Mouse (Mus musculus): ENCODE data around the gene Ino80b.
"Not testable (repeated sequence)": the region's sequence is repeated elsewhere in the genome, so short reads cannot be mapped to it uniquely, and the experiment has no call there.

The Ino80b gene

DNA sequence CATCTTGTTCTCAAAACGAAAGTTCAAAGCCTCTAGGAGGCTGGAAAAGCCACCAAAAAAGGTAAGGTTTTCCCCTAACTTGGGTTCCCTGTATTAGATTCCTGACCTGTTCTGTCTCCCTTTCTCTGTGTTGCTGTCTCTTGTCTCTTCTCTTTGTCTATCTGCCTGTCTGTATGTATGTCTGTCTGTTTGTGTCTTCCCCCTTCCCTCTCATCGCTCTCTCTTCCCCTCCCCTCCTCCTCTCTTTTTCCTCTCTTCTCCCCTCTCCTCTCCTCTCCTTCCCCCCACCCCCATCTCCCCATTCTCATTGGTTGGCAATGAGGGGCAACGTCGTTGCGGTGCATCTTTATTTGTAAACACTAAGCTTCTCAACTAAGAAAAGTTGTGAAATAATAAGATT is at the start of gene Ino80b:
TSS of gene Ino80b (minus strand) at position 101 of the 400 bp plus-strand sequence.
- DNase-seq = no peak

DNA sequence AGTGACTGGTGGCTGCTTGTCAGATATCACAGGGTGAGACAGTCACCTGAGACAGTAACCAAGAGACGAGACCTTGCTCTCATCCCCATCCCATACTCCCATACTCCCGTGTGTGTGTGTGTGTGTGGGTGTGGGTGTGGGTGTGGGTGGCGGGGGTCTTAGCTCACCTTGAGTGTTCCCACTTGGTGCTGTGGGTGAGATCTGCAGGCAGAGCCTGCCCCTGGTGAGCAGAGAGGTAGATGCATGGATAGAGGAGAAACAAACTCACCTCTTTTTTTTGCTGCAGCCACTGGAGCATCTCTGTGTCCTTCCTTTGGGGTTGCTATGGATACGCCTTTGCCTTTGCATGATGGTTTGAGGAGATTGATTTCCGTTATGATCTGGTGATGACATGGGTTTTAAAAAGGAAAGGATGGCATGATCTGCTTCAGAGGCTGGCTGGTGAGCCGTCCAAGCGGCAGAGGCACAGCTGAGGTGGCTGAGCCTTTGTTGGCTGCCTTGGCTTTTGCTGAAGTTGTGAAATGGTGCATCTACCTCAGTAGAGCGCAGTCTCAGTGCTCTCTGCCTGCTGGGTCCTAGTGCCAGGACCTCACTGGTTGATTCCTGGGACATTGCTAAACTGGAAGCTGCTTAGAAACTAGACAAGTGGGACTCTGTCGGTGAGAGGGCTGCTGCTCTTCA is 47.1 kb upstream of the Ino80b start:
- peak; percentile 75 for DNase-seq

DNA sequence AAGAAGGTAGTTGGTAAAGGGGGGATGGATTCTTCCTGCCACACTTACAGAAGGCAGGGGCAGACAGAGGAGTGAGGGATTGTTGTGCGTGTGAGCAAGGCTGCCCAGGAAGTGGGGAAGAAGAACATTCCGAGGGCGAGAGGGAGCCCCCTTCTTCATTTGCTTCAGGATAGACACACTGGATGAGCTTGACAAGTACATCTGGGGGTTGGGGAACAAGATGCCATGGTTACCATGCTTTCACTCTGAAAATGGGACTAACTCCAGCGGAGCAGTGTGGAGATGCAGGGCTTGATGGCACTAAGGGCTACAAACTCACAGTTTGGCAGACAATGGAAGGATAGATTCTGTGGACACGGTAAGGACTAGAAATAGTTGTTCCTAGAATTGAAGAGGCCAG is 45.8 kb upstream of the Ino80b start:
- DNase-seq = no peak

DNA sequence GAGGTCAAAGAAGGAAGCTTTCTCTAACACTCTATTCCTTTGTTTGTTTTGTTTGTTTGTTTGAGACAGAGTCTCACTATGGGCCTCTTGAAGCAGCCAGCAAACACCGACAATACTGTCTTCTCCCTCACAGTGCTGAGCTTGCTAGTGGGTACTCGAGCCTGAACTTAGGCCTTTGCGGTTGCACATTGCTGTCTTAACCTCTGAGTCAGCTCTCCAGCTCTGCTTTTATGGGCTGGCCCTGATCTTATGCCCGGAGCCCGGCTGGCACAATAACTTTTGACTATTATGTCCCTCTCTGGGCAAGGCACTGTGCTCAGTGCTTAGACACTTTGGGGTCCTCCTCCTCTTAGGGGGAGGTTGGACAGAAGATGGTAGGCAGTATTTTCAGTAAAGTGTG is 44.6 kb upstream of the Ino80b start:
- DNase-seq = no peak

DNA sequence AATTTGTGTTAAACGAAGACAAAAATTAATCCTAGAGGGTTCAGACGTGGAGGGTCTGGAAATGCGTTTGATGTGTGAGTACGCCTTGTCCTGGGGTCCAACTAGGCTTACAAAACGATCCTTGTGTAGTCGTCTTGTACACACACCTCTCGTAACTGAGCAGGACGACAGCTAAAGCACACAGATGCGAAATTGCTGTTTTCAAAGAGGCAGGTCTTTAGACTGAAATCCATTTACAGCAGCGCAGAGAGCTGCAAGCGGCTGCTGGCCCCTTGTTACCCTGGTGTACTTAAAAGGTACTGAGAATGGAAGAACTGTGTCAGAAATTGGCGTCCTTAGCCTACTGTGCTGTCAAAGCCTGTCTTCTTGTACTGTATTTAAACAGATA is 41.0 kb upstream of the Ino80b start:
- no peak for DNase-seq

DNA sequence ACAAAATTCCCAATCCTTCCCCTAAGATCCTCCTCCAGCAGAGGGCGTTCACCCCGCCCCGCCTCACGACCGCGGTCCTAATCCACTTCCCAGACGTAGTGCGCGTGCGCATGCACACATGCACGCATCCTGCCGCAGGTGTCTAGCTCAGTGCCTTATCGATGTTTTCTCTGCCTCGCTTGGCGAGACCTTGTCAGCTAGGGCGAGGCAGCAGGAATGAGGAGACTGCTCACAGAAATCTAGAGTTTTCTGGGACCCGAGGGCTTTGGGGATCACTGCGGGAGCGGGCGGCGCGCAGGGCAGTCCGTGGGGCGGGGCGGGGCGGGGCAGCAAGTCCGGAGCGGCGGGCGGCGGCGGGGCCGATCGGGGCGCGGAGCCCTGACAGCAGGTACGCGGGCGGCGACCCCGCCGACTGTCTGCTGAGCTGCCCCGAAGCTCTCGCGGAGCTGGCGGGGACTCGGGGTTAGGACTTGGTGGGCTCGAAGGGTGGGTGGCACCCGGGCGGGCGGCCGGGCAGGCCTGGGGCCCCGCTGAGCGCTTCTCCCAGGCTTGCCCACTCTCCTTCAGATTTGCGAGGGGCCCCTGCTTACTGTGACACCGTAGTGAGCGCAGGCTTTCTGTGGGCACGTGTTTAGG is 40.5 kb upstream of the Ino80b start, which contains the start of gene Dctn1:
TSS of gene Dctn1 (plus strand) at position 314 of the 636 bp plus-strand sequence.
- DNase-seq = peak; percentile 93

DNA sequence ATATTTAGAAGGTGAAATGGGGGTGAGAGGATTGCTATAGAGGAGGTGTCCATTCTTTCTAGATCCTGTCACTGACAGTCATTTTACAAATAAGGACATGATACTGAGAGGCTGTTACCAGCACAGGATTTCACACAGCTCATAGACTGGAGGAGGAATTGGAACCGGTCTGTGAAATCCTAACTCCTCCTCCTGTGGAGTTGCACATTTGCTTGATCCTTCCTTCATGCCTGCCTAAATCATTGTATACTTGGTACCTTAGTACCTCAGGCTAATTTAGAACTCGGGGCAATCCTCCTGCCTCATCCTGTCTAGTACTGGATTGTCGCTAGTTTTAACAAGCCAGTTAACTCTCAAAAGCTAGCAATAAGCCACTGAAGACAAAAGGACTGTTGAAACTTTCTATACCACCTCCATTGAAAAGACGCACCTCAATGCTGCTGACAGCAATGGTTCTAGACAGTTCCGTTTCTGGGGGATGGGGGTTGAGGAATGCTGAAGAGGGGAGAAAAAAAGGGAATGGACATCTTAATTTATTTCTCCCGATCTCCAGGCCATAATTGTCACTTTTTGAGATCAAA is 39.9 kb upstream of the Ino80b start:
- DNase-seq = no peak

DNA sequence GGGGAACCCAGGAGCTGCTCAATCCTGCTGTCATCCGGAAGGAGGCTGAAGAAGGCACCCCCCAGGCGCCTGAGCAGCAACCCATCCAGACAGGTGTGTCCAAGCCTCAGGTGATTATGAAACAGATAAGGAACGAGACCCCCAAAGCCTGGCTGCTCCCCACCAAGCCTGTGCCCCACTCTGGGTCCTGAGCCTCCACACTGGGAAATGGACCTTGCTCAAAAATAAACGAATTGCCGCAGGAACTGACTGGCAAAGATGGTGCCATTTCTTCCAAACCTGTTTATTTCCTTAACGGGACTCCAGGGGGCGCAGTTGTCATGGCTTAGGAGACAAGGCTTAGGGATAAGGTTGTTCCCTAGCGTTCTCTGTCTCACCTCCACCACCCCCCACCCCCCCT is 37.5 kb upstream of the Ino80b start:
- no peak for DNase-seq

DNA sequence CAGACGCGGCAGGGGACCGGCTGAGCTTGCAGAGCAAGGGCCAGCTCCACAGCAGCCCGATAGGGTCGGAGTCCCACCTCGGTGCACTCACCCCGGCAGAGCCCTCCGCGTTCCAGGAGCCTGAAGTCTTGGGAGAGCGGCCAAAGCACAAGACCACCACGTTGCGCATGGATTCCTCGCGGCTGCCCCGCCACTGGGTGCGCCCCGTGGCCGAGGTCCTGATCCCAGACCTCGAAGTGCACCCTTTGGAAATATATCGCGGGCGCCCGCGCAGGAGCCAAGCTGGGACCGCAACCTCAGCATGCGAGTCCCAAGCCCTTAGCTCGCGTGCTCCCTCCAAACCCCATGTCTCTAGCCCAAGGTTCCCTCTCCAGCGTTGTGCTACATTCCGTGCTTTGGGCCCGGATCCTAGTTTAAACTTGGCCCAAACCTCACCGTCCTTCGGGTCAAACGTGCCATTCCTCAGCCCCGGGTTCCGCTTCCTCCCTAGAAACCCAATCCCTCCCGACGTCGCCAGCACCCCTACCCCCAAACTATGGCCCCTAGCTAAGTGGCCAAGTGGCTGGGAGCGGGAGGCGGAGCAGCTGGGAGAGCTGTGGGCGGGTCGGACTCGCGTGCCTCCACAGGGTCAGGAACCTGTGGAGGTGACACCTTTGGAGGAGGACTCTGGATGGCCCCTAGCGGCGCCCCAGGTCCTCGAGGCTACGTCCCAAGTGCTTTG is 36.9 kb upstream of the Ino80b start:
- DNase-seq = no peak

DNA sequence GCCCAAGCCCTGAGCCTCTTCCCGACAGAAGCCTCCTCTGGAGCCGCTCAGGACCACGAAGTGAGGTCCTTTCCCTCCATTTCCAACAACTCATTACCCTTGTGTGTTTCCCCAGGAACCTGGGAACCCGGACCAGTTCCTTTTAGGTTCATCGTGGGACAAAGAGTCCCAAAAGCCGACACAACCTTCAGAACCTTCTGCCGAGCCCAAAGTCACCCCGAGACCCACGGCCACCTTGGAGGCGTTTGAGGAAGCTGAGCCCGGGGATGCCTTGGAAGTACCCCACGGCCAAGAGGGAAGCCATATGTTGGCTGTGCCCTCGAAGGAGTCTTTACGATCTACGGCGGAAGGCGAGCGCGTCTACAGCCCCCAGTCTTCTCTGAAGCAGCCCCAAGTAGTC is 36.2 kb upstream of the Ino80b start:
- no peak for DNase-seq

DNA sequence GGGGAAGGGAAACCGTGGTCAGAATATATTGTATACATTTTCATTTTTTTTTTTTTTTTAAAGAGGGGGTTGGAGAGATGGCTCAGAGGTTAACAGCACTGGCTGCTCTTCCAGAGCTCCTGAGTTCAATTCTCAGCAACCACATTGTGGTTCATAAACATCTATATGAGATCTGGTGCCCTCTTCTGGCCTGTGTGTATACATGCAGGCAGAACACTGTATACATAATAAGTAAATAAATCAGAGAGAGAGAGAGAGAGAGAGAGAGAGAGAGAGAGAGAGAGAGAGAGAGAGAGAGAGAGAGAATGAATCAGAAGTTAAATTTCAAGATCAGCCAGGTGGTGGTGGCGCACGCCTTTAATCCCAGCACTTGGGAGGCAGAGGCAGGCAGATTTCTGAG is 34.2 kb upstream of the Ino80b start:
- DNase-seq = not testable (repeated sequence)

DNA sequence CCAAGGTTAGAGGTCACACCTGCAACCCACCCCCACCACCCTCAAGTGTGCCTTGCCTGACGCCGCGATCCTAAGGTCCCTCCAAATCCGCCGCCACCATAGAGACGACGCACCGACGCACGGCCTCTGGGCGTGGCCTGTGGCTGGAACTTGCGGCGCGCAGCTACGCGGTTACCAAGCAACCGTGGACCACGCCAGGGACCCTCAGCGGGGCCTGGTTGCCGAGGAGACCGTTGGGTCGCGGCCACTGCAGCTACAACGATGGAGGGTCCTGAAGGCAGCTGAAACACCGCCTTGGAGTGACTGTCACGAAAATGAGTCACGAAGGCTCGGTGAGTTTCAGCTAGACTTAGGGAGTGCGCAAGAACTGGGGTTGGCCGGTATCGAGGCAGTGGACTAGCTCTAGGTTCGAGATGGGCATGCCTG is 31.0 kb upstream of the Ino80b start, which contains the start of the genes Wdr54 and 1700003E16Rik:
TSS of gene Wdr54 (minus strand) at position 139 of the 426 bp plus-strand sequence.
TSS of gene 1700003E16Rik (plus strand) at position 146 of the 426 bp plus-strand sequence.
- DNase-seq = peak; percentile 78

DNA sequence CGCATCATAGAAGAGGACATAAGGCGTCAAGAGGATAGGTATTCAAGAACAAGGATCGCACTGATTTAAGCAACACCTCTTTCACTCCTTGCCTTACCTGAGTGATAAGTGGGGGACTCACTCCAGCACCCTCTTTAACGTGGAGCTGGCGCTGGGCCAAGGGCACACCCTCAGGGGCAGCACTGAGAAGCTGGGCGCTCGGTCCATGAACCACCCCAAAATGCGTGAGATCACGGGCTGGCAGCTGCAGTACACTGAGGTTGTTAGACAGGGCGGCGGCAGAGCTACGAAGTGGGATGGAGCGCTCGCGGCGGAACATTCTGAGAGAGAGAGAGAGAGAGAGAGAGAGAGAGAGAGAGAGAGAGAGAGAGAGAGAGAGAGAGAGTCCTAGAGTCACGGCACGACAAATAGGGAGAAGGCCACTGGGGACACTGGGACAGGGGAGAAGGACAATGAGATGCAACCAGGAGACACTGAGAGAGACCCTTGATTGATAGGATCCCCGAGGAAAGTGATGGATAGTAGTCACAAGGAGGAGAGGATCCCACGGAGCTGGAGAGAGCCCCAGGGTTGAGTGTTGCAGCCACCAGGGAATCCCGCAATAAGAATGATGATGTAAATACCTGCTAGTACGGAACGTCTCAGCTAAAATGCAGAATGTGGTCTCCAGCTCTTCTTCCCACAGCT is 30.5 kb upstream of the Ino80b start:
- DNase-seq = no peak

DNA sequence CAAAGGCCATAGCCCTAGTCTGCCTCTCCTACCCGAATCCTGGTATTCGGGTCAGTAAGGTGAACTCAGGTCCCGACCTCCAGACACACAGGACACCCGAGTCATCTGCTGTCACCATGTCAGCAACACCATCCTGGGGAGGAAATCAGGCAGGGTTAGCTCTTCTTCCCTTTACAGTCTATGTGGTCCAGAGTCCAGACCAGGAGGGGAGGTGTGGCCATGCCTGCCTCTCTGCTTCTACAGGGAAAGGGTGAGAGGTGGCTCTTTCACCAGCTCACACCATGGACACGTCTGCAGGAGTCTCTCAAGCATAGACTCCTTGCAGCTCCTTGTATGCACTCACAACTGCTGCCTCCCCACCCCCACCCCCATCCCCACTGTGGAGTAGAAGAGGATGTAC is 28.3 kb upstream of the Ino80b start:
- no peak for DNase-seq

DNA sequence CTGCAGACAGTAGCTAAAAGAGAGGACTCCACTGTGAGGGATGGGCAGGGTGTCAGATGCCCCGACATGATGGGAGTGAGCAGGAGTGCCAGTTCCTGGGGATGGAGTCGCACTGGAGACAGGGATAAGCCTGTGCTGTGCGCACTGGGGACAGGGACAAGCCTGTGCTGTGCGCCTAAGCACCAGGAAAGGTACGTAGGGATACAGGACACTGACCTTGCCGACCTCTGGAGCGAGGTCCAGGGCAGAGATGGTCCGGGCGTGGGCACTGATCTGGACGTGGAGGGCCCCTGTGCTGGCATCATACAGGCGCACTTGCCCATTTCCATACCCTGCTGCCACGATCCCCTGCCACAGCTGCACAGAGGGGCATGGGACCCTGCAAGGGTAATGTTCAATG is 27.8 kb upstream of the Ino80b start:
- DNase-seq = no peak

DNA sequence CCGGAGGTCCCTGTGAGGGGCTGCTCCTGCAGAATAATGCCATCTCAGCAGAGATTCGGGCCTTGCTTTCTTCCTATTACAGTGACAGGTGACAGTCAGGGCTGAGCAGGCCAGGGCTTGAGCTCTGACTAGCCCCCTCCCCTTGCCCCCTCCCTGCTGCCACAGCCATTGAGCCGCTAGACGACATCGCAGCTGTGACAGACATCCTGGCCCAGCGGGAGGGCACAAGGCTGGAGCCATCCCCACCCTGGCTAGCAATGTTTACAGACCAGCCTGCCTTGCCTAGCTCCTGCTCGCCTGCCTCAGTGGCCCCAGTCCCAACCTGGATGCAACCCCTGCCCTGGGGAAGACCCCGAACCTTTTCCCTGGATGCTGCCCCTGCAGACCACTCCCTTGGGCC is 26.5 kb upstream of the Ino80b start:
- DNase-seq = no peak

DNA sequence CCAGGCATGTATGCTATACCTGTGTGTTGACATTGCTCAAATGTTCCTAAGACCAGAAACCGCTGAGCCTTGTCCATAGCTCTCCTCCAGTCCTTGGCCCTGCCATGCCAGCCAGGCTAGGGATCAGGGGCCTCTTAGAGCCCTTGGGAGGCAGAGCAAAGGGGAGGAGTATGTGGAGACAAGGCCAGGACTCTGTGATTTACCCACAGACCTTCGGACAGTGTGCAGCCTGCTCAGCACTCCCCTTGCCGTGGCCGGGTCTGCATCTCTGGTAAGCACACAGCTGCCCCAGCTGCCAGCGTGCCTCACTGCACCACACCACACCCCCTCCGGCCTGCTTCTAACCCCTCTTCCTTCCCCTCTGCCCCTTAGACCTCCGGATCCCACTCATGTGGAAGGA is 22.0 kb upstream of the Ino80b start:
- DNase-seq = no peak

DNA sequence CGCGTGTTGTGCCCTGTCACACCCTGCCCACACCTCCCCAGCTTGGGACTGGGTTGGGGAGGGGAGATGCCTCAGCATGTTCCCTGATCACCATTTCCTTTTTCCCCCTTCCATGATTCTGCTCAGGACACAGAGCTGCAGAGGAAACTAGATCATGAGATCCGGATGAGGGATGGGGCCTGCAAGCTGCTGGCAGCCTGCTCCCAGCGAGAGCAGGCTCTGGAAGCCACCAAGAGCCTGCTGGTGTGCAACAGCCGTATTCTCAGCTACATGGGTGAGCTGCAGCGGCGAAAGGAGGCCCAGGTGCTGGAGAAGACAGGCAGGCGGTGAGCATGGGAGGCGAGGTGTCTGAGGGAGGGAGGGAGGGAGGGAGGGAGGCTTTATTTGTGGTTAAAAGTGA is 20.6 kb upstream of the Ino80b start:
- DNase-seq = no peak

DNA sequence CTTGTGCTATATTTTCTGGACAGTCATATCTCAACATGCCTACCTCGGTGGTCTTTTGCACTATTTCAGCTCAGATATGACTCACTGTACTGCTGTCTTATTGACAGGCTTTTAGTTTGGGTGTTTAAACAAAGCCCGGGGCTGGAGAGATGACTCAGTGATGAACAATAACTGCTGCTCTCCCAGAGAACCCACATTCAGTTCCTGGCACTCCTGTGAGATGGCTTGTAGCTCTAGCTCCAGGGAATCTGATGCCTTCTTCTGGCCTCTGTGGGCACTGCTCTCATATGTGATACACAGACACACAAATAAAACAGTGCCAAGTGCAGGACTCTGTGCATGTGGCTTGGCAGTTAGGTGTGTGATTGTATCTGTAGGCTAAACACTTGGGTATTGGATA is 20.0 kb upstream of the Ino80b start:
- no peak for DNase-seq

DNA sequence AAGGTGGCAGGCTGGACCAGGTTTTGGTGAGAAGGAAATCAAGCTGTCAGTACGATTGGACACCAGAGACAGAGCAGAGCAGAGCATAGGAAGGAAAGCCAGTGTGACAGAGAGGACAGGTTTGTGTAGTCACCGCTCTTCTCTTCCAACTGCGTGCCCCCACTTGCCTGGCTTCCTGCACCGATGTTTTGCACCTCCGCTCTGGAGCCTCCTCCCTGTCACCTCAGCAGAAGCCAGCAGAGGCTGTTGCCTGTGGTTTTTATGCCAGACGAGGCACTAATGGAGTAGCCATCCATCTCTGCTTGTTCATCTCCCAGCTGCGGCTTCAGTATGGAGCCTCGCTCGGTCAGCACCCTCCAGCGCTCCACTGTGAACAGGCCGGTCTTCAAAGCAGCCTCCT is 17.7 kb upstream of the Ino80b start:
- DNase-seq = no peak

DNA sequence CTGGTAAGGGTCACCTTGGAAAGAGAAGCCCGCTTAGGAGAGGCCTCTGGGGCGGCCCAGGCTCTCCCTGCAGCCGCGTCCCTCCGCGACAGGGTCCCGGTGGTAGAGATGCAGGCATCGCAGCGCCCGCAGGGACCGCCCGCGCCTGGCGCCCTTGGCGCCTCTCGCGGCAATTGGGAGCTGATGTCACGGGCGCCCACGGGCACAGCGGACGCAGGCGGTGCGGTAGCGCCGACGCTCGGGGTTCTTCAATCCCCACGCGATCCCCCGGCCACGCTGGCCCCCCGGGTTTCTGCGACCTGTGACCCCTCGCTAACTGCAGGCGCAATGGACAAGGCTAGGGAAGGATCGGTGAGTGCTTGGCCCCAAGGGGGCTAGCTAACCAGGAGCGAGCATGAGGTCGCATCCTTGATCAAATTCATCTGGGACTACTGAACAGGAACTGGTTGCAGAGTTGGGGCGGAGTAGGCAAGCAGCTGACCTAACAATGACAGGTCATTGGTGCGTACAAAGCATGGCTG is 17.0 kb upstream of the Ino80b start:
- DNase-seq = peak; percentile 69

DNA sequence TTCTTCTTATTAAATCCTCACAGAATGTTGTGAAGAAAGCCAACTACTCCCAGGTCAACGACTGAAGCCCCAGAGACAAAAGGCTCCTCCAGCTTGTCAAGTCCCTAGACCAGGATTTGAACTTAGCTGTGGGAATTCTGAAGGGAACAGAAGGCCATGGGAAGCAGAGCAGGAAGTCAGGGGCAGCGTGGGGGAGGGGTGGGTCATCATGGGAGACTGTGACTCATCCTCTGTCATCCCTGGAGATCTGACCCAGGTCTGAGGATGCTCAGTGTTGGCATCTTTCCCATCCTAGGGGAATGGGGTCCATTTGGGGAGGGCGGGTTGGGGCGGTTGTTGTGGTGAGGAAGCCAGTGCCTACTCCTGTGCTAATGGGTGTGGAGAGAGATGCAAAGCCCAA is 16.4 kb upstream of the Ino80b start:
- DNase-seq = no peak

DNA sequence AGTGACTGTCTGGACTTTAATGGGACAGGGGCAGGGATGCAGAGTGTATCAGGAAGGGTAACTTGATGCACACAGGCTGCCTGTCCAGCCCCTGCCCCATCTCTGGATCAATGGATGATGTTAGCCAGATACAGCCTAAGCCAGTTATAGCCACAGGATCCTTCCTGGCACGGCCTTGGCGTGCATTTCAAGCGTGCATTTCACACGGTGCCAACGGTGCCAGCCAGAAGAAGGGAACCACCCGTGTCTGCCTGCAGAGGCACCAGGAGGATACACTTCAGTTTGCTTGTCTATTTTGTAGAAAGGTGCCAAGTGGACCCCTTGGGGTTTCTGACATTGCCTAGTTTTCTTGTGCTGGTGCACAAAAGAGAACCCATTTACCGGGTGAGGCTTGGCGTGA is 14.8 kb upstream of the Ino80b start:
- DNase-seq = no peak
